Mouse (Mus musculus) testis, adult 2 months (tissue): ENCODE measurements around the gene Tom1l1. TPM values are rescaled to one million over a fixed set of nuclear protein-coding genes. Genes with fewer than 3 reads are reported as not detected.

Experiments
- H3K27ac ChIP-seq: fragments of 200-500 bp; 2 replicates; pipeline ENCODE4 v1.5.1; 2012; ENCODE audit warnings: low read depth, low read length; ENCODE audit not compliant: control insufficient read depth, insufficient read depth
- H3K27me3 ChIP-seq: fragments of 200-500 bp; 2 replicates; pipeline ENCODE4 v1.6.1; 2012; ENCODE audit warnings: mild to moderate bottlenecking, low read length, moderate library complexity; ENCODE audit not compliant: control insufficient read depth, insufficient read depth
- H3K36me3 ChIP-seq: fragments of 200-500 bp; 2 replicates; pipeline ENCODE4 v1.6.1; 2012; ENCODE audit warnings: mild to moderate bottlenecking, low read length; ENCODE audit not compliant: control insufficient read depth, insufficient read depth
- H3K4me1 ChIP-seq: fragments of 200-500 bp; 2 replicates; pipeline ENCODE4 v1.6.1; 2012; ENCODE audit warnings: low read length; ENCODE audit not compliant: control insufficient read depth, insufficient read depth
- H3K4me3 ChIP-seq: fragments of 200-500 bp; 2 replicates; pipeline ENCODE4 v1.5.1; 2012; ENCODE audit warnings: low read depth, mild to moderate bottlenecking, low read length, moderate library complexity, mixed read lengths; ENCODE audit not compliant: control insufficient read depth
- CTCF ChIP-seq: fragments of 200-500 bp; IDR thresholded peaks from 2 replicates; pipeline ENCODE4 v1.5.1; 2012; ENCODE audit warnings: low read depth, mild to moderate bottlenecking, inconsistent platforms, low read length, moderate library complexity; ENCODE audit not compliant: control insufficient read depth, insufficient read depth, insufficient replicate concordance
- POLR2A ChIP-seq: fragments of 200-500 bp; IDR thresholded peaks from 2 replicates; pipeline ENCODE4 v1.6.1; 2012; ENCODE audit warnings: low read depth, mild to moderate bottlenecking, inconsistent platforms, low read length, moderate library complexity; ENCODE audit not compliant: control insufficient read depth
- polyA plus RNA-seq: library from polyadenylated mRNA; depleted of rRNA; stranded (reverse); fragments of >200 nt; gene quantifications from 2 replicates; pipeline ENCODE4 v1.2.3, GENCODE M21; 2012; rRNA removed

The Tom1l1 gene
- polyA plus RNA-seq, 1 experiment: 3.7 TPM

DNA sequence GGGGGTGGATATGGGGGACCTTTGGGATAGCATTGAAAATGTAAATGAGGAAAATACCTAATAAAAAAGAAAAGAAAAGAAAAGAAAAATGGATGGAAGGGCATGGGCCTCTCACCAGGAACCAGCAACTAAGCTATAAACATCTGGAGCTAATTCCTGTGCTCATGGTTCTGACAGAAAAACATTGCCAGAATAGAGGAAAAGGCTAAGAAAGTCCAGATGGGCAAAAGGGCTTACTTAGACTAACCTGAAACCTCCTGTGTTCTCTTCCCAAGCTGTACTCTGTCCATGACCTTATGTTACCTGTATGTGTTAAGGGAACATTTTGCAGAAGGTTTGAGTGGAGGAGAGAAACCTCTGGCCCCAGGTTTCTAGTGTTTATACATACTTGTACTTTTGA, 76.0 kb downstream of the Tom1l1 start:
- TF ChIP-seq POLR2A (no peak), CTCF (no peak)
- Histone ChIP-seq H3K36me3 (no peaks in the 10 kb centered on the region), H3K4me3 (no peak overlapping the region), H3K4me1 (no peaks in the 10 kb centered on the region), H3K27me3 (no peaks in the 10 kb centered on the region), H3K27ac (no peak overlapping the region)

DNA sequence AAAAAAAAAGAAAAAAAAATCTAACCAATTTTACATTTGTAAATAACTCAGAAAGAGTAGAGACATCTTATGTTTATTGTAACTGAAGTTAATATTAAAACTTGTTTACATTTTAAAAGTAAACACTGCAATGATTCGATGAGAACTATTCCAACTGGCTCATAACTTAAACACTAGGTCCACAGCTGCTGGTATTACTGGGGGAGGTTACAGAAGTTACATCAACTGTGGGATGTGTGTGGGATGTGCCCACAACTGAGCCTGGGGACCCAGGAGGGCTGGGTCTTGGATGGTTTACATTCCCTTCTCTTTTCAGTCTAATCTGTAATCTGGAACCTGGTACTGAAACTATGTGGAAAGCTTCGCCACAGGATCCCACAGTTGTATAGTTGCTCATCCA, 85.1 kb downstream of the Tom1l1 start:
- TF ChIP-seq CTCF: no peak
- no peak for TF ChIP-seq POLR2A
- Histone ChIP-seq H3K4me1 (no peaks in the 10 kb centered on the region), H3K36me3 (peaks cover 1% of the 10 kb centered on the region), H3K27me3 (no peaks in the 10 kb centered on the region), H3K27ac (no peak overlapping the region), H3K4me3 (no peak overlapping the region)

DNA sequence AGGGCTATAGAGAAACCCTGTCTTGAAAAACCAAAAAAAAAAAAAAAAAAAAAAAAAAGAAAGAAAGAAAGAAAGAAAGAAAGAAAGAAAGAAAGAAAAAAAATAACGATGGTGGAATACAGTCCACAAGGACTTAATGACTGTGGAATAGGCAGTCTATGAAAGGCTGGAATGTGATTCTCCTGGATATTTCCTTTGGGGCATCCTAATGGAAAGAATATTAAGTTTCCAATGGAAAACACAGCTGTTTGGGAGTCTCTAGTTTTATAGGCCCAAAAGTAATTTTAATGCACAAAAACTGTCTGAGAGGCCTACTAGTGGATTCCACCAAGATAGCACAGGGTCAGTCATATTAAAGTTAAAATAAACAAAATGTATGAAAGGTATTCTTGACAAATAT, 92.3 kb downstream of the Tom1l1 start:
- H3K36me3 ChIP-seq: no peaks in the 10 kb centered on the region
- no peak overlapping the region for H3K27ac ChIP-seq

More for the DNA sequence above, 92.3 kb downstream of the Tom1l1 start:
- no peaks in the 10 kb centered on the region for H3K27me3 ChIP-seq
- no peak overlapping the region for H3K4me3 ChIP-seq
- TF ChIP-seq POLR2A (no peak), CTCF (no peak)
- no peaks in the 10 kb centered on the region for H3K4me1 ChIP-seq

Other genes with a start within 250 kb of the Tom1l1 start
- 1.4 TPM in 2 replicates for gene Stxbp4, start 50.3 kb downstream of the Tom1l1 start, polyA plus RNA-seq
- gene Cox11, start 50.2 kb downstream of the Tom1l1 start, polyA plus RNA-seq: 18.2 and 18.9 TPM in 2 replicates